Mouse (Mus musculus): ENCODE data around the gene Aqr.
"Not testable (repeated sequence)": the region's sequence is repeated elsewhere in the genome, so short reads cannot be mapped to it uniquely, and the experiment has no call there.

Gene Aqr

GRCm38 (mm10) chr2:114186924-114187323 lies at the start of gene Aqr:
Aqr (minus strand) TSS chr2:114187024.
- DNase-seq, result not testable (repeated sequence)

GRCm38 (mm10) chr2:114236566-114236965 lies 49.7 kb upstream of the Aqr start:
- DNase-seq, result no peak

- no peak for DNase-seq
These were observed 48.8 kb upstream of the Aqr start for GRCm38 (mm10) chr2:114235584-114235983.

GRCm38 (mm10) chr2:114231248-114231647 lies 44.4 kb upstream of the Aqr start:
- DNase-seq, result no peak

- DNase-seq, result no peak
These were observed 41.8 kb upstream of the Aqr start for GRCm38 (mm10) chr2:114228672-114229071.

- no peak for DNase-seq
These were observed 18.2 kb upstream of the Aqr start for GRCm38 (mm10) chr2:114205036-114205435.

GRCm38 (mm10) chr2:114201574-114201973 lies 14.8 kb upstream of the Aqr start:
- no peak for DNase-seq

- peak; percentile 44 to 52 for DNase-seq
These were observed 14.2 kb upstream of the Aqr start, which contains the start of gene Zfp770 for GRCm38 (mm10) chr2:114200932-114201559. Zfp770 (minus strand) TSS chr2:114201469.

- DNase-seq, result no peak
These were observed 9.6 kb upstream of the Aqr start for GRCm38 (mm10) chr2:114196421-114196820.

- no peak for DNase-seq
These were observed 8.8 kb downstream of the Aqr start for GRCm38 (mm10) chr2:114177802-114178733.

- DNase-seq, result peak; percentile 63 to 78
These were observed 12.0 kb downstream of the Aqr start for GRCm38 (mm10) chr2:114174651-114175484.

GRCm38 (mm10) chr2:114173248-114173647 lies 13.6 kb downstream of the Aqr start:
- DNase-seq, result no peak

- DNase-seq, result no peak
These were observed 19.0 kb downstream of the Aqr start for GRCm38 (mm10) chr2:114167837-114168236.

GRCm38 (mm10) chr2:114161978-114162377 lies 24.8 kb downstream of the Aqr start:
- DNase-seq, result no peak

- no peak for DNase-seq
These were observed 29.5 kb downstream of the Aqr start for GRCm38 (mm10) chr2:114157345-114157744.

GRCm38 (mm10) chr2:114156639-114157038 lies 30.2 kb downstream of the Aqr start:
- DNase-seq, result no peak

GRCm38 (mm10) chr2:114153247-114153646 lies 33.6 kb downstream of the Aqr start:
- no peak for DNase-seq

- no peak for DNase-seq
These were observed 39.9 kb downstream of the Aqr start for GRCm38 (mm10) chr2:114146864-114147458.

GRCm38 (mm10) chr2:114145315-114145801 lies 41.5 kb downstream of the Aqr start:
- DNase-seq, result peak; percentile 9 to 38

GRCm38 (mm10) chr2:114144915-114145314 lies 41.9 kb downstream of the Aqr start:
- DNase-seq, result peak in 1 of 2 experiments; percentile 22

- no peak for DNase-seq
These were observed 43.0 kb downstream of the Aqr start for GRCm38 (mm10) chr2:114143842-114144241.

- no peak for DNase-seq
These were observed 50.1 kb downstream of the Aqr start for GRCm38 (mm10) chr2:114136755-114137154.

Measured in thymus, adult 18-20 months (tissue).